Mouse (Mus musculus) MEL (cell line): ENCODE results near the gene Sarnp. TPM values are rescaled to one million over a fixed set of nuclear protein-coding genes. Genes with fewer than 3 reads are reported as not detected.
A peak's percentile ranks its signal among the peaks of the same experiment; 100 is the strongest.

Source experiments
- DNase-seq: peaks from one replicate; pipeline ENCODE4 v3.0.0; 2011; ENCODE audit warnings: low read depth, low spot score
- H3K27ac ChIP-seq: 2 replicates; pipeline ENCODE4 v1.5.1; 2012; ENCODE audit warnings: low read depth, mild to moderate bottlenecking, control low read depth, low read length, moderate library complexity; ENCODE audit not compliant: control insufficient read depth
- H3K27me3 ChIP-seq, 2 experiments: fragments of 150-350 bp in 1 of 2; sonication (generic) in 1 of 2; 2 replicates each; pipeline ENCODE4 v1.6.1; 2012; ENCODE audit warnings: low read length in 2 of 2, mild to moderate bottlenecking in 2 of 2, improper control_type of control experiment in 1 of 2, moderate library complexity in 1 of 2; ENCODE audit not compliant: insufficient read depth in 2 of 2, control insufficient read depth in 1 of 2
- H3K36me3 ChIP-seq, 2 experiments: 2 replicates each; pipeline ENCODE4 v1.6.1; 2012 to 2014; ENCODE audit warnings: low read length in 2 of 2, improper control_type of control experiment in 1 of 2, inconsistent platforms in 1 of 2, mild to moderate bottlenecking in 1 of 2; ENCODE audit not compliant: insufficient read depth in 2 of 2, control insufficient read depth in 1 of 2
- H3K4me1 ChIP-seq, 2 experiments: fragments of 150-350 bp in 1 of 2; sonication (generic) in 1 of 2; 2 replicates each; pipeline ENCODE4 v1.6.1; 2012; ENCODE audit warnings: low read length in 2 of 2, improper control_type of control experiment in 1 of 2, mild to moderate bottlenecking in 1 of 2; ENCODE audit not compliant: insufficient read depth in 2 of 2, control insufficient read depth in 1 of 2
- H3K4me3 ChIP-seq, 2 experiments: fragments of 150-350 bp in 1 of 2; sonication (generic) in 1 of 2; 2 replicates each; pipeline ENCODE4 v1.5.1; 2012; ENCODE audit warnings: low read depth in 2 of 2, low read length in 2 of 2, mild to moderate bottlenecking in 2 of 2, moderate library complexity in 2 of 2, control low read depth in 1 of 2, improper control_type of control experiment in 1 of 2; ENCODE audit not compliant: control insufficient read depth in 1 of 2, insufficient read depth in 1 of 2
- H3K79me2 ChIP-seq: 2 replicates; pipeline ENCODE4 v1.6.1; 2012; ENCODE audit warnings: mild to moderate bottlenecking, low read length, moderate library complexity; ENCODE audit not compliant: control insufficient read depth, poor library complexity, insufficient read depth
- H3K9ac ChIP-seq: 2 replicates; pipeline ENCODE4 v1.6.1; 2012; ENCODE audit warnings: low read depth, mild to moderate bottlenecking, control low read depth, low read length, moderate library complexity; ENCODE audit not compliant: control insufficient read depth, poor library complexity, severe bottlenecking
- H3K9me3 ChIP-seq: fragments of 150-350 bp; sonication (generic); replicated peaks from 2 replicates; pipeline ENCODE4 v1.6.1; 2012; ENCODE audit warnings: mild to moderate bottlenecking, low read length, improper control_type of control experiment, moderate library complexity; ENCODE audit not compliant: insufficient read depth
- BHLHE40 ChIP-seq: IDR thresholded peaks from 2 replicates; pipeline ENCODE4 v1.6.1; 2012; ENCODE audit warnings: low read depth, mild to moderate bottlenecking, inconsistent platforms, low read length, improper control_type of control experiment, borderline replicate concordance
- CHD2 ChIP-seq: IDR thresholded peaks from 2 replicates; pipeline ENCODE4 v1.6.1; 2011; ENCODE audit warnings: low read length, improper control_type of control experiment
- CTCF ChIP-seq, 3 experiments: IDR thresholded peaks in 2 of 3; conservative IDR thresholded peaks in 1 of 3; 2 replicates each; pipeline ENCODE4 v1.5.1; 2011 to 2012; ENCODE audit warnings: low read length in 3 of 3, low read depth in 2 of 3, mild to moderate bottlenecking in 2 of 3, improper control_type of control experiment in 1 of 3, inconsistent platforms in 1 of 3, mixed read lengths in 1 of 3, moderate library complexity in 1 of 3; ENCODE audit not compliant: control insufficient read depth in 1 of 3, insufficient read depth in 1 of 3, poor library complexity in 1 of 3, severe bottlenecking in 1 of 3
- E2F4 ChIP-seq: IDR thresholded peaks from 2 replicates; pipeline ENCODE4 v1.6.1; 2011; ENCODE audit warnings: low read depth, low read length, improper control_type of control experiment, borderline replicate concordance
- ETS1 ChIP-seq: IDR thresholded peaks from 2 replicates; pipeline ENCODE4 v1.6.1; 2012; ENCODE audit warnings: low read depth, mild to moderate bottlenecking, inconsistent platforms, low read length, improper control_type of control experiment, moderate library complexity
- GATA1 ChIP-seq: IDR thresholded peaks from 2 replicates; pipeline ENCODE4 v1.6.1; 2011; ENCODE audit warnings: low read depth, low read length, improper control_type of control experiment
- JUND ChIP-seq: IDR thresholded peaks from 2 replicates; pipeline ENCODE4 v1.6.1; 2011; ENCODE audit warnings: low read depth, mild to moderate bottlenecking, improper control_type of control experiment, low read length
- MAFK ChIP-seq: IDR thresholded peaks from 2 replicates; pipeline ENCODE4 v1.6.1; 2011; ENCODE audit warnings: low read depth, mild to moderate bottlenecking, low read length, improper control_type of control experiment, borderline replicate concordance
- MAZ ChIP-seq: IDR thresholded peaks from 2 replicates; pipeline ENCODE4 v1.6.1; 2012; ENCODE audit warnings: low read depth, mild to moderate bottlenecking, inconsistent platforms, low read length, improper control_type of control experiment
- MEF2A ChIP-seq: IDR thresholded peaks from 2 replicates; pipeline ENCODE4 v1.6.1; 2014; ENCODE audit warnings: low read depth, mild to moderate bottlenecking, inconsistent platforms, low read length, improper control_type of control experiment; ENCODE audit not compliant: poor library complexity, insufficient replicate concordance, severe bottlenecking; ENCODE audit errors: extremely low read depth
- MXI1 ChIP-seq: IDR thresholded peaks from 2 replicates; pipeline ENCODE4 v1.6.1; 2011; ENCODE audit warnings: mild to moderate bottlenecking, low read depth, low read length, improper control_type of control experiment
- MYB ChIP-seq: IDR thresholded peaks from 2 replicates; pipeline ENCODE4 v1.6.1; 2011; ENCODE audit warnings: mild to moderate bottlenecking, low read depth, low read length, improper control_type of control experiment
- MYC ChIP-seq: IDR thresholded peaks from 2 replicates; pipeline ENCODE4 v1.6.1; 2011; ENCODE audit warnings: low read depth, mild to moderate bottlenecking, low read length, improper control_type of control experiment, moderate library complexity
- NRF1 ChIP-seq: IDR thresholded peaks from 2 replicates; pipeline ENCODE4 v1.6.1; 2014; ENCODE audit warnings: low read depth, mild to moderate bottlenecking, inconsistent platforms, low read length, improper control_type of control experiment, moderate library complexity; ENCODE audit not compliant: poor library complexity, insufficient read depth, severe bottlenecking
- POLR2A ChIP-seq, 2 experiments: IDR thresholded peaks; 2 replicates each; pipeline ENCODE4 v1.6.1; 2011 to 2012; ENCODE audit warnings: low read length in 2 of 2, mild to moderate bottlenecking in 2 of 2, control low read depth in 1 of 2, improper control_type of control experiment in 1 of 2, low read depth in 1 of 2, moderate library complexity in 1 of 2; ENCODE audit not compliant: control insufficient read depth in 1 of 2, insufficient read depth in 1 of 2, poor library complexity in 1 of 2
- POLR2AphosphoS2 ChIP-seq: IDR thresholded peaks from 2 replicates; pipeline ENCODE4 v1.6.1; 2011; ENCODE audit warnings: low read length, improper control_type of control experiment
- RAD21 ChIP-seq: IDR thresholded peaks from 2 replicates; pipeline ENCODE4 v1.6.1; 2011; ENCODE audit warnings: mild to moderate bottlenecking, low read depth, low read length, improper control_type of control experiment
- RCOR1 ChIP-seq: IDR thresholded peaks from 2 replicates; pipeline ENCODE4 v1.6.1; 2012; ENCODE audit warnings: low read depth, mild to moderate bottlenecking, inconsistent platforms, low read length, improper control_type of control experiment
- SIN3A ChIP-seq: IDR thresholded peaks from 2 replicates; pipeline ENCODE4 v1.6.1; 2012; ENCODE audit warnings: low read length, improper control_type of control experiment, inconsistent platforms
- SMC3 ChIP-seq: IDR thresholded peaks from 2 replicates; pipeline ENCODE4 v1.6.1; 2011; ENCODE audit warnings: low read depth, low read length, improper control_type of control experiment
- TCF12 ChIP-seq: IDR thresholded peaks from 2 replicates; pipeline ENCODE4 v1.6.1; 2014; ENCODE audit warnings: low read depth, mild to moderate bottlenecking, inconsistent platforms, low read length, improper control_type of control experiment, moderate library complexity
- USF2 ChIP-seq, 2 experiments: IDR thresholded peaks; 2 replicates each; pipeline ENCODE4 v1.6.1; 2011 to 2012; ENCODE audit warnings: improper control_type of control experiment in 2 of 2, low read length in 2 of 2, borderline replicate concordance in 1 of 2, inconsistent platforms in 1 of 2, low read depth in 1 of 2, mild to moderate bottlenecking in 1 of 2; ENCODE audit not compliant: insufficient read depth in 1 of 2
- ZC3H11A ChIP-seq: IDR thresholded peaks from 2 replicates; pipeline ENCODE4 v1.6.1; 2012; ENCODE audit warnings: low read depth, mild to moderate bottlenecking, inconsistent platforms, low read length, improper control_type of control experiment
- ZMIZ1 ChIP-seq: IDR thresholded peaks from 2 replicates; pipeline ENCODE4 v1.6.1; 2012; ENCODE audit warnings: low read depth, mild to moderate bottlenecking, inconsistent platforms, low read length, improper control_type of control experiment, moderate library complexity
- ZNF384 ChIP-seq: IDR thresholded peaks from 2 replicates; pipeline ENCODE4 v1.6.1; 2012; ENCODE audit warnings: low read depth, mild to moderate bottlenecking, inconsistent platforms, low read length, improper control_type of control experiment
- polyA plus RNA-seq, 2 experiments: library from polyadenylated mRNA; stranded (reverse) in 1 of 2; unstranded in 1 of 2; fragments of >175 nt in 1 of 2; fragments of >200 nt in 1 of 2; gene quantifications; 2 replicates each; pipeline versions ENCODE4 v1.2.1 to v1.2.4; 2012; ENCODE audit warnings: low replicate concordance in 2 of 2, low read depth in 1 of 2; ENCODE audit not compliant: insufficient read length in 2 of 2, insufficient read depth in 1 of 2, missing spikeins in 1 of 2
- total RNA-seq: library from RNA; depleted of rRNA; stranded (reverse); fragments of 300-350 nt; gene quantifications from 2 replicates; pipeline ENCODE4 v1.2.3, GENCODE M21; 2012

Gene Sarnp
- total and polyA plus RNA-seq, 3 experiments, result 103 to 1,007 (median 189) TPM

- Histone ChIP-seq H3K4me3 (peak overlapping the region in 1 of 2 experiments; percentile 90; a peak in 2 of 4 replicates), H3K79me2 (peaks cover 60% of the 10 kb centered on the region), H3K27ac (no peak overlapping the region)
- TF ChIP-seq MXI1 (0 out of 2 replicates have a peak, but pooled peaks have one; percentile 7), JUND (no peak), POLR2A (IDR thresholded peaks at IDR 0.05; ENCODE audit: control insufficient read depth in 1 of 2, insufficient read depth in 1 of 2, low read depth in 1 of 2, low read length in 2 of 2, poor library complexity in 1 of 2) (no peak), CHD2 (no peak), MYB (no peak)
- TF ChIP-seq, all 39 proteins: peak for 1
- no peaks in the 10 kb centered on the region for H3K9me3 ChIP-seq
- no peak for DNase-seq
- H3K4me1 ChIP-seq, result peaks cover 5 to 8% of the 10 kb centered on the region in 2 experiments; a peak in 3 of 4 replicates
- H3K27me3 ChIP-seq, result no peaks in the 10 kb centered on the region
- H3K9ac ChIP-seq, result no peak overlapping the region; the same call in 1 of the 2 replicates
- peaks cover 19 to 24% of the 10 kb centered on the region in 2 experiments for H3K36me3 ChIP-seq
Observed at GRCm38 (mm10) chr10:128823821-128824220, 6.7 kb downstream of the Sarnp start.

- no peaks in the 10 kb centered on the region for H3K9me3 ChIP-seq
- H3K79me2 ChIP-seq, result 0 out of 2 replicates have a peak, but pooled peaks cover 6% of the 10 kb centered on the region
- H3K27me3 ChIP-seq, result no peaks in the 10 kb centered on the region
- no peak overlapping the region for H3K27ac ChIP-seq
- no peak overlapping the region for H3K4me3 ChIP-seq
- peaks cover 15 to 23% of the 10 kb centered on the region in 2 experiments for H3K4me1 ChIP-seq
- no peak overlapping the region for H3K9ac ChIP-seq
- peak; percentile 28 for DNase-seq
- no peak for TF ChIP-seq E2F4
- peak in 2 of 3 experiments; percentile 21 to 42; a peak in 4 of 6 replicates for TF ChIP-seq CTCF (IDR thresholded peaks at IDR 0.05 in 2 of 3, conservative IDR thresholded peaks at IDR 0.05 in 1 of 3; ENCODE audit: control insufficient read depth in 1 of 3, insufficient read depth in 1 of 3, low read depth in 2 of 3, low read length in 3 of 3, poor library complexity in 1 of 3, severe bottlenecking in 1 of 3)
- 0 out of 2 replicates have a peak, but pooled peaks have one; percentile 19 for TF ChIP-seq MYC
- TF ChIP-seq BHLHE40, result no peak
- TF ChIP-seq, all 39 proteins: peak for 2
- H3K36me3 ChIP-seq, result peaks cover 28 to 29% of the 10 kb centered on the region in 2 experiments
Observed at GRCm38 (mm10) chr10:128837400-128837799, 20.3 kb downstream of the Sarnp start.

- peak overlapping the region; percentile 42; the same call in 1 of the 2 replicates for H3K27ac ChIP-seq
- H3K9ac ChIP-seq, result no peak overlapping the region
- H3K27me3 ChIP-seq, result no peaks in the 10 kb centered on the region
- DNase-seq, result peak; percentile 27
- peaks cover 29 to 39% of the 10 kb centered on the region in 2 experiments for H3K36me3 ChIP-seq
- H3K79me2 ChIP-seq, result 0 out of 2 replicates have a peak, but pooled peaks cover 4% of the 10 kb centered on the region
- H3K4me3 ChIP-seq, result no peak overlapping the region
- peaks cover 15 to 23% of the 10 kb centered on the region in 2 experiments for H3K4me1 ChIP-seq
- H3K9me3 ChIP-seq, result no peaks in the 10 kb centered on the region
- TF ChIP-seq ZC3H11A, result no peak
- no peak for TF ChIP-seq MYB
- no peak for TF ChIP-seq SMC3
- TF ChIP-seq POLR2A (IDR thresholded peaks at IDR 0.05; ENCODE audit: control insufficient read depth in 1 of 2, insufficient read depth in 1 of 2, low read depth in 1 of 2, low read length in 2 of 2, poor library complexity in 1 of 2), result no peak
- 0 out of 2 replicates have a peak, but pooled peaks have one; percentile 16 for TF ChIP-seq ETS1
- TF ChIP-seq POLR2AphosphoS2, result no peak; the same call in 1 of the 2 replicates
- TF ChIP-seq ZNF384, result no peak
- no peak for TF ChIP-seq MAFK
- no peak for TF ChIP-seq RAD21
- TF ChIP-seq TCF12, result peak; percentile 68; the same call in 1 of the 2 replicates
- TF ChIP-seq SIN3A, result peak; percentile 29; the same call in 1 of the 2 replicates
- no peak for TF ChIP-seq NRF1
- no peak for TF ChIP-seq CHD2
- TF ChIP-seq USF2 (IDR thresholded peaks at IDR 0.05; ENCODE audit: borderline replicate concordance in 1 of 2, insufficient read depth in 1 of 2, low read depth in 1 of 2, low read length in 2 of 2), result no peak
- peak; percentile 78 for TF ChIP-seq GATA1
- TF ChIP-seq MEF2A, result no peak
- TF ChIP-seq ZMIZ1, result no peak
- no peak for TF ChIP-seq MAZ
- no peak for TF ChIP-seq RCOR1
Observed at GRCm38 (mm10) chr10:128839434-128839833, 22.3 kb downstream of the Sarnp start.
